Mouse (Mus musculus) fat pad, adult 2 months (tissue): ENCODE results near the gene Zmiz1.

Experiments
- DNase-seq: peaks from one replicate; pipeline ENCODE4 v3.0.0-alpha.2; 2011; ENCODE audit warnings: low read depth, low spot score; ENCODE audit errors: extremely low read depth

Gene Zmiz1

GRCm38 (mm10) chr14:25667587-25667986, 208.6 kb downstream of the Zmiz1 start:
- DNase-seq: no peak

GRCm38 (mm10) chr14:25679625-25680024, 220.6 kb downstream of the Zmiz1 start:
- no peak for DNase-seq

GRCm38 (mm10) chr14:25682020-25682419, 223.0 kb downstream of the Zmiz1 start:
- peak; percentile 30 for DNase-seq

- no peak for DNase-seq
Observed at GRCm38 (mm10) chr14:25686216-25686945, 227.4 kb downstream of the Zmiz1 start.

GRCm38 (mm10) chr14:25686983-25687901, 228.3 kb downstream of the Zmiz1 start:
- DNase-seq: no peak

- no peak for DNase-seq
Observed at GRCm38 (mm10) chr14:25693271-25693887, 234.4 kb downstream of the Zmiz1 start.

GRCm38 (mm10) chr14:25693888-25694568, 235.0 kb downstream of the Zmiz1 start, which contains the start of gene Ppif:
TSS of gene Ppif (plus strand) at chr14:25694154.
- DNase-seq: no peak

- no peak for DNase-seq
Observed at GRCm38 (mm10) chr14:25694569-25694897, 235.5 kb downstream of the Zmiz1 start.

- DNase-seq: no peak
Observed at GRCm38 (mm10) chr14:25695059-25695458, 236.1 kb downstream of the Zmiz1 start.

GRCm38 (mm10) chr14:25696356-25696755, 237.4 kb downstream of the Zmiz1 start:
- peak; percentile 82 for DNase-seq

- DNase-seq: no peak
Observed at GRCm38 (mm10) chr14:25701986-25702385, 243.0 kb downstream of the Zmiz1 start.

- no peak for DNase-seq
Observed at GRCm38 (mm10) chr14:25707691-25708181, 248.8 kb downstream of the Zmiz1 start.

- no peak for DNase-seq
Observed at GRCm38 (mm10) chr14:25708451-25708850, 249.5 kb downstream of the Zmiz1 start.

GRCm38 (mm10) chr14:25708917-25709316, 249.9 kb downstream of the Zmiz1 start:
- DNase-seq: no peak

GRCm38 (mm10) chr14:25710073-25710472, 251.1 kb downstream of the Zmiz1 start:
- DNase-seq: no peak

GRCm38 (mm10) chr14:25710681-25711080, 251.7 kb downstream of the Zmiz1 start:
- no peak for DNase-seq

- DNase-seq: no peak
Observed at GRCm38 (mm10) chr14:25711177-25711576, 252.2 kb downstream of the Zmiz1 start.

GRCm38 (mm10) chr14:25711602-25712001, 252.6 kb downstream of the Zmiz1 start:
- no peak for DNase-seq

GRCm38 (mm10) chr14:25713443-25713842, 254.5 kb downstream of the Zmiz1 start:
- DNase-seq: no peak
